Mouse (Mus musculus) embryonic fibroblast, embryonic 13.5 days (primary cell): ENCODE data around the gene Fat3.

Experiments used
- CTCF ChIP-seq: IDR thresholded peaks from 2 replicates; pipeline ENCODE4 v1.5.1; 2011; ENCODE audit warnings: mild to moderate bottlenecking, control low read depth, low read length, moderate library complexity, borderline replicate concordance; ENCODE audit not compliant: insufficient read depth
- POLR2A ChIP-seq: IDR thresholded peaks from 2 replicates; pipeline ENCODE4 v1.6.1; 2011; ENCODE audit warnings: low read depth, mild to moderate bottlenecking, control low read depth, low read length, moderate library complexity

DNA sequence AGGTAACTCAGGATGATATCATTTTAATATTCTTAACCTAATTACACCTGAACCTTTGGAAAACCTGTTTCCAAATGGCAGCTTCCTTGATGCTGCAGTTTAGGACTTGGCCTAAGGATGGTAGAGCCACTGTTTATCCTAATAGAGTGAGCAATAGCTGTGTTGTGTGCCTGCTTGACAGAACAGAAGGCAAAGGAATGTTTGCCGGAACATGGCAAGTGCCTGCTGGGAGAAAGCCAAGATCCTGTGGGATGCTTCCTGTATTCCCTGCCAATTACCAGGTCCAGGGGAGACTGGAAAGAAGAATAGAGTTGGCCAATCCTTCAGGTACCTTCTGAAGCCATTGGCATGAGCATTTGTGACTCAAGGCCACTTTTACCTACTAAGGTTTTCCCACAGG, 300.1 kb downstream of the Fat3 start:
- TF ChIP-seq POLR2A (no peak), CTCF (no peak)
